Mouse (Mus musculus) embryonic facial prominence, embryonic 15.5 days (tissue): ENCODE data around the gene Cabp4. TPM values are rescaled to one million over a fixed set of nuclear protein-coding genes. Genes with fewer than 3 reads are reported as not detected.
A peak's percentile ranks its signal among the peaks of the same experiment; 100 is the strongest.

Source experiments
- ATAC-seq: fragments of 200-750 bp; cut with Nextera tagmentation; 2 replicates; pipeline ENCODE4 v1.8.0; 2017; ENCODE audit warnings: low read depth, moderate TSS enrichment; ENCODE audit not compliant: insufficient number of reproducible peaks, low FRiP score, low TSS enrichment
- H3K27ac ChIP-seq: fragments of 300-500 bp; sonication (generic); replicated peaks from 2 replicates; pipeline ENCODE4 v1.5.1; 2015; ENCODE audit warnings: mild to moderate bottlenecking, inconsistent platforms
- H3K27me3 ChIP-seq: fragments of 300-500 bp; sonication (generic); 2 replicates; pipeline ENCODE4 v1.6.1; 2015; ENCODE audit warnings: inconsistent platforms
- H3K36me3 ChIP-seq: fragments of 300-500 bp; sonication (generic); 2 replicates; pipeline ENCODE4 v1.6.1; 2015; ENCODE audit warnings: mild to moderate bottlenecking, inconsistent platforms
- H3K4me1 ChIP-seq: fragments of 300-500 bp; sonication (generic); 2 replicates; pipeline ENCODE4 v1.6.1; 2015; ENCODE audit warnings: inconsistent platforms
- H3K4me2 ChIP-seq: fragments of 300-500 bp; sonication (generic); replicated peaks from 2 replicates; pipeline ENCODE4 v1.6.1; 2015; ENCODE audit warnings: mild to moderate bottlenecking, inconsistent platforms
- H3K4me3 ChIP-seq: fragments of 300-500 bp; sonication (generic); replicated peaks from 2 replicates; pipeline ENCODE4 v1.5.1; 2015; ENCODE audit warnings: mild to moderate bottlenecking, inconsistent platforms
- H3K9ac ChIP-seq: fragments of 300-500 bp; sonication (generic); 2 replicates; pipeline ENCODE4 v1.6.1; 2015; ENCODE audit warnings: inconsistent platforms
- H3K9me3 ChIP-seq: fragments of 300-500 bp; sonication (generic); replicated peaks from 2 replicates; pipeline ENCODE4 v1.6.1; 2016; ENCODE audit warnings: inconsistent platforms
- WGBS: fragments of 180-500 bp; shearing (Covaris S2); methylation state at CpG from one replicate; pipeline ENCODE4 v1.1.7; 2015; 5-methylcytosine and 5-hydroxymethylcytosine counted together
- polyA plus RNA-seq: library from polyadenylated mRNA; unstranded; fragments of >200 nt; fragmentation: Nextera tagmentation; extraction: Ambion mirVana; gene quantifications from 2 replicates; pipeline ENCODE4 v1.2.1, GENCODE M21; 2015

The Cabp4 gene
- polyA plus RNA-seq, 1 experiment from 2014 or later: 0.31 TPM

DNA sequence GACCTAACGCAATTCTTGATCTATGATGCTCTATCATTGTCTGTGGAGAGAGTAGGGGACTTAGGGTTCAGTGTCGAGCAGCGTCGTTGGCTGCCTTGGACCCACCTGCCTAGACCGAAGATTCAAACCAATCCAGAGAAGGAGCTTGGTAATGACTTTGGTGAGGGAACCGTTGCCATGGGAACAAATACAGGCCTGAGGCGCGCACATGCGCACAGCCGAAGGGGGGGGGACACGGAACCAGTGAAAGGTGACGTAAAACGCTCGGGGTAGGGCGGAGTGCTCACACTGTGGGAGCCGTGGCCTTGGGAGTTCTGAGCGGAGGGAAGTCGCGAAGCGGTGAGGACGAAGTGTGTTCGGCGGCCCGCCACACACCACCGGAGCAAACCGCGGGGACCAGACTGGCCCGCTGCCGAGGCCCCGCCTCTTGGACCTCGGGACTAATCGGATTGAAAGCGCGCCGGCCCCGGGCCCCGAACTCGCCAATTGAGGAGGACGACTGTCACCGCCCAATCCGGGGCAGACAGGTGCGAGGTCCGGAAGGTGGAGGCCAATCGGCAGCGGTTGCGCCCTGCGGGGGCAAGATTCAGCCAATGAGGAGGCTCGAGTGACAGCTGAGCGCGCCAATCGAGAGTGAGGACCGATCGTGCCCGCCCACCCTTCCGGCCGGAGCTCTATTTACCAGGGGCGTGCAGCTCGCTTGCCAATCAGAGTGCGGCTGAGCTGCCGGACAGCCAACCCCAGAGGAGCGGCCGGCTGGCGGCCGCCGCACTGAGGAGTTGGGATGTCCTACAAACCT lies 47.0 kb downstream of the Cabp4 start, which contains the start of gene Cdk2ap2:
Gene Cdk2ap2 (plus strand): TSS at position 541 of the 799 bp plus-strand sequence.
- H3K4me2 ChIP-seq: peak within 1 kb of the TSS; percentile 87
- H3K27ac ChIP-seq: peak within 1 kb of the TSS; percentile 82
- H3K4me1 ChIP-seq: peaks cover 55% of the 10 kb centered on the region
- peaks cover 18% of the 10 kb centered on the region for H3K27me3 ChIP-seq
- ATAC-seq: peak; percentile 93
- under 1% methylated on average over 65 of the region's 65 CpGs for WGBS
- H3K36me3 ChIP-seq: no peaks in the 10 kb centered on the region
- peak within 1 kb of the TSS; percentile 67 for H3K4me3 ChIP-seq
- H3K9ac ChIP-seq: peak within 1 kb of the TSS; percentile 21; the same call in 1 of the 2 replicates
- no peaks in the 10 kb centered on the region for H3K9me3 ChIP-seq

DNA sequence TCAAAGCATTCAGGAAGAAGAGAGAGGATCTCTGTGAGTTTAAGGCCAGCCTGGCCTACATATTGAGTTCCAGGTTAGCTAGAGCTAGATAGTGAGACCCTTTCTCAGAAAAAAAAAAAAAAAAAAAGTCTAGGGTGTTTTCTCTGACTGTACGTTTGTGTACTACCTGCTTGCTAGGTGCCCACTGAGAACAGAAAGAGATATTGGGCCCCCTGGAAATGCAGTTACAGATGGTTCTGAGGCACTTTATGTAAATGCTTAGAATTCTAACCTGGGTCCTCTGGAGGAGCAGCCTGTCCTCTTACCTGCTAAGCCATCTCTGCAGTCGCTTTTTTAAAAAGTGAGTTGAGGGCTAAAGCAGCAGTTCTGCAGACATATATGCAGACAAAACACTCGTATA lies 48.0 kb downstream of the Cabp4 start:
- H3K27ac ChIP-seq: no peak overlapping the region
- ATAC-seq: no peak
- no peak overlapping the region for H3K9ac ChIP-seq
- no peak overlapping the region for H3K4me3 ChIP-seq
- H3K4me2 ChIP-seq: no peak overlapping the region
- H3K4me1 ChIP-seq: peaks cover 47% of the 10 kb centered on the region
- 67% methylated on average over 3 of the region's 3 CpGs for WGBS
- no peaks in the 10 kb centered on the region for H3K36me3 ChIP-seq
- peaks cover 7% of the 10 kb centered on the region for H3K27me3 ChIP-seq
- H3K9me3 ChIP-seq: no peaks in the 10 kb centered on the region

DNA sequence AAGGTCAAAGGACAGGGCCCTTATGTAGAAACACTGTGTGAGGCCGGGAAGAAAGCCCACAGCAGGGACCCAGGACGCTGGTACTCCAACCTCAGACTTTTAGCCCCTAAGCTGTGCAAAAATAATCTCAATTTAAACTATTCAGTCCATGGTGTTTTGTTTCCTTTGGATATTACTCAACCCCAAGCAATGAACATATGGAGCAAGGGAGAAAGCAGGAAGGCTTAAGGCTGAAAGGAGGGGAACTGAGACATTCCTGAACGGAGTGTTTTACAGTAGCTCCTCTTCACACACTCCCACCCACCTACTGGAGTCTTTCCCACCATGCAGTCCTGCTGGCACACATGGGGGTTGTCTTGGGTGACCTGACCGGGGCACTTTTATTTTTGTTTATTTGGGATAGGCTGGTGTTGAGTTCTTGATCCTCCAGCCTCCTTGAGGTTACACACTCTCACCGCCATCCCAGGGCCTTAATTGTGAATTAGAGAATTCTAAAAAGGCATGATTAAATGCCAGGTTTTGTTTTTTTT lies 49.0 kb downstream of the Cabp4 start:
- no peaks in the 10 kb centered on the region for H3K9me3 ChIP-seq
- H3K36me3 ChIP-seq: no peaks in the 10 kb centered on the region
- H3K27me3 ChIP-seq: no peaks in the 10 kb centered on the region
- no peak overlapping the region for H3K4me3 ChIP-seq
- H3K4me2 ChIP-seq: no peak overlapping the region
- no peak overlapping the region for H3K9ac ChIP-seq
- peaks cover 37% of the 10 kb centered on the region for H3K4me1 ChIP-seq
- ATAC-seq: no peak
- WGBS: 79% methylated on average over 5 of the region's 5 CpGs
- H3K27ac ChIP-seq: no peak overlapping the region

DNA sequence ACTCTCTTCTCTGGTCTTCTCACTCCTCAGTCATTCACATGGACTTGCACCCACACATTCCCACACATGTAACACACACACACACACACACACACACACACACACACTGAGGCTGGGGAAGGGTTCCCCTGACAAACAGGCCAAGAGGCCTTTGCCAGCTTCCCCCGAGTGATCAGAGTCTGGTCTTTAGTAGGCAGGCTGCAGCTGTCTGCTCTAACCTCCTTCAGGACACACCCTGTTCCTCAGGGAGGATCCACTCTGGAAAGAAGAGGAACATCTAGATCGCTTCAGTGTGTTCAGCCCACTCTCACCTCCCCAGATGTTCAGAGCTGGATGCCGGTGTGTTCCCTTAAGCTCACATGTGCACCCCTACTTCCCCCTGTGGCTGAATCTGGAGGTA lies 49.5 kb downstream of the Cabp4 start:
- Histone ChIP-seq H3K27me3 (peaks cover 2% of the 10 kb centered on the region; the same call in 1 of the 2 replicates), H3K27ac (no peak overlapping the region), H3K9ac (no peak overlapping the region), H3K9me3 (no peaks in the 10 kb centered on the region), H3K4me1 (peaks cover 32% of the 10 kb centered on the region), H3K4me3 (no peak overlapping the region), H3K36me3 (no peaks in the 10 kb centered on the region), H3K4me2 (no peak overlapping the region)
- WGBS: 67% methylated on average over 3 of the region's 3 CpGs
- no peak for ATAC-seq

DNA sequence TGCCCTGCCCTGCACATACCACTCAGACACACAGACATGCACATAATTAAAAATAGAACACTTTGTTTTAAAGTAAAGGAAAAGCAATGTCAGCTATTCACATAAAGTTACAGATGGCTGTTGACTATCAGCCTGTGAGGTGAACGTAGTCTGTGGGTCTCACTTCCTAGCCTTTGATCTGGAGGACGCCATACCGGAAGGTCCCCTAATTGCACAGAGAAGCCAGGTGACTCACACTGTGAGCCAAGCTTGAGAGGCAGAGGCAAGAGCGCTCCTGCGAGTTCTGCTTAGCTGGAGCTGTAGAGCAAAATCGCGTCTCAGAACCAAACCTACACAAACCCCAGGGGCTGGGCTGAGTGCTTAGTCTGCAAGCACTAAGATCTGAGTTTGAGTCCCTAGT lies 50.1 kb downstream of the Cabp4 start:
- no peaks in the 10 kb centered on the region for H3K9me3 ChIP-seq
- no peak for ATAC-seq
- 63% methylated on average over 7 of the region's 7 CpGs for WGBS
- H3K4me3 ChIP-seq: no peak overlapping the region
- no peak overlapping the region for H3K27ac ChIP-seq
- H3K9ac ChIP-seq: no peak overlapping the region
- peaks cover 2% of the 10 kb centered on the region; the same call in 1 of the 2 replicates for H3K27me3 ChIP-seq
- H3K4me1 ChIP-seq: peaks cover 26% of the 10 kb centered on the region
- H3K4me2 ChIP-seq: no peak overlapping the region
- H3K36me3 ChIP-seq: no peaks in the 10 kb centered on the region

- Histone ChIP-seq H3K4me3 (no peak overlapping the region), H3K4me1 (peaks cover 17% of the 10 kb centered on the region), H3K9me3 (no peaks in the 10 kb centered on the region), H3K27ac (no peak overlapping the region), H3K27me3 (peaks cover 2% of the 10 kb centered on the region; the same call in 1 of the 2 replicates), H3K4me2 (no peak overlapping the region), H3K9ac (no peak overlapping the region), H3K36me3 (no peaks in the 10 kb centered on the region)
- 83% methylated on average over 3 of the region's 3 CpGs for WGBS
- no peak for ATAC-seq
Measured at GRCm38 (mm10) chr19:4092750-4093149, 51.1 kb downstream of the Cabp4 start.

- H3K4me3 ChIP-seq: no peak overlapping the region
- no peaks in the 10 kb centered on the region for H3K36me3 ChIP-seq
- WGBS: 53% methylated on average over 2 of the region's 2 CpGs
- H3K4me2 ChIP-seq: no peak overlapping the region
- ATAC-seq: no peak
- H3K9ac ChIP-seq: no peak overlapping the region
- no peaks in the 10 kb centered on the region for H3K9me3 ChIP-seq
- H3K4me1 ChIP-seq: peaks cover 6% of the 10 kb centered on the region; the same call in 1 of the 2 replicates
- no peak overlapping the region for H3K27ac ChIP-seq
- peaks cover 2% of the 10 kb centered on the region; the same call in 1 of the 2 replicates for H3K27me3 ChIP-seq
Measured at GRCm38 (mm10) chr19:4091383-4091782, 52.5 kb downstream of the Cabp4 start.

DNA sequence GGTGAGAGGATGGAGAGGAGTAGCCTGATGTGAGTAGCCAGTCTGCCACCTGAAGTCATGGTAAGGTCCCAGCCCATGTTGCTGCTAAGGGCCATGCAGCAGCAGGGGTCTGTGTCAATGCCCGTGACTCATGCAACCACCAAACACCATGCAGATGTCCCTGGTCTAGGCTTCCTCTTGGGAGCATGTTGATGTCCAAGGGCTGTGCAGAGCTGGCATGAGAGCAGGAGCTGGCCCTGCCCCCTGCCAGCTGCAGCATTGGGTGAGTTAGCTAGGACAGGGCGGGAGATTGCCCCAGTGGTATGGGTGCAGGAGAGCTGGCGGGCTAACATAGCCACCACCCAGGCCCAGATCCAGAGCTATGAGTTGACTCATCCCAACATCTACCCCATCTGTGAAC lies 53.4 kb downstream of the Cabp4 start:
- Histone ChIP-seq H3K4me1 (no peaks in the 10 kb centered on the region), H3K9ac (no peak overlapping the region), H3K27me3 (peaks cover 2% of the 10 kb centered on the region; the same call in 1 of the 2 replicates), H3K27ac (no peak overlapping the region), H3K4me2 (no peak overlapping the region), H3K9me3 (no peaks in the 10 kb centered on the region), H3K36me3 (no peaks in the 10 kb centered on the region), H3K4me3 (no peak overlapping the region)
- 85% methylated on average over 3 of the region's 3 CpGs for WGBS
- ATAC-seq: no peak

DNA sequence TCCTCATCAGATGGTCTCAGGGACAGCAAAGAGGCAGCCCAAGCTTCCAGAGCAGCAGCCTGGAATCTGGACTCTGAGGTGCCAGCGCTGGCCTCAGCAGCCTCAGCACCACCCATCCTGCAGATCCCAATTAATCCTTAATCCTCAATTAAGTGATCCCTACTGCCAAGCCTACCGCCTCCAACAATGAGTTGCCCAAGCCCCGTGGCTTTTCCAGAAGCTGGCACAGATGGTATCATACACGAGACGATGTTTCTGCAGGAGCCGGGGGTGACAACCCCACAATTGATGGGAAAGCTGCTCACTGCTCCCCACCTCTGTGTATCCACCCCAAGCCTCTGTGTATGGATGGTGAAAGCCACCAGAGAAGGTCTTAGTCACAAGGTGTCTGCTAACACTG lies 54.7 kb downstream of the Cabp4 start:
- 73% methylated on average over 6 of the region's 6 CpGs for WGBS
- Histone ChIP-seq H3K4me1 (no peaks in the 10 kb centered on the region), H3K9ac (no peak overlapping the region), H3K36me3 (no peaks in the 10 kb centered on the region), H3K4me2 (no peak overlapping the region), H3K4me3 (no peak overlapping the region), H3K9me3 (no peaks in the 10 kb centered on the region), H3K27me3 (peaks cover 2% of the 10 kb centered on the region; the same call in 1 of the 2 replicates), H3K27ac (no peak overlapping the region)
- ATAC-seq: no peak

- Histone ChIP-seq H3K27me3 (peaks cover 2% of the 10 kb centered on the region; the same call in 1 of the 2 replicates), H3K9ac (no peak overlapping the region), H3K36me3 (no peaks in the 10 kb centered on the region), H3K4me1 (no peaks in the 10 kb centered on the region), H3K9me3 (no peaks in the 10 kb centered on the region), H3K27ac (no peak overlapping the region), H3K4me3 (no peak overlapping the region), H3K4me2 (no peak overlapping the region)
- no peak for ATAC-seq
- 47% methylated on average over 5 of the region's 5 CpGs for WGBS
Measured at GRCm38 (mm10) chr19:4088146-4088545, 55.7 kb downstream of the Cabp4 start.

GRCm38 (mm10) chr19:4087090-4087489 lies 56.7 kb downstream of the Cabp4 start:
- Histone ChIP-seq H3K4me3 (no peak overlapping the region), H3K27me3 (peaks cover 2% of the 10 kb centered on the region; the same call in 1 of the 2 replicates), H3K4me2 (no peak overlapping the region), H3K9ac (no peak overlapping the region), H3K9me3 (no peaks in the 10 kb centered on the region), H3K36me3 (no peaks in the 10 kb centered on the region), H3K4me1 (no peaks in the 10 kb centered on the region), H3K27ac (no peak overlapping the region)
- ATAC-seq: no peak
- 80% methylated on average over 5 of the region's 5 CpGs for WGBS
